Mouse (Mus musculus) cerebellum, adult (tissue): ENCODE results near the gene Mrpl45.
"Not testable (repeated sequence)": the region's sequence is repeated elsewhere in the genome, so short reads cannot be mapped to it uniquely, and the experiment has no call there.

Source experiments
- ATAC-seq: cut with Nextera tagmentation; 2 replicates; pipeline ENCODE4 v1.9.2; 2017; ENCODE audit warnings: mild to moderate bottlenecking, moderate library complexity, mixed read lengths; ENCODE audit not compliant: insufficient number of reproducible peaks, low FRiP score, low TSS enrichment

Mrpl45 gene

GRCm38 (mm10) chr11:97315504-97316503, at the start of gene Mrpl45:
Gene Mrpl45 (plus strand): TSS chr11:97315716.
- peak; percentile 94 for ATAC-seq

- not testable (repeated sequence) for ATAC-seq
Observed at GRCm38 (mm10) chr11:97266544-97266943, 49.0 kb upstream of the Mrpl45 start.

- ATAC-seq: not testable (repeated sequence)
Observed at GRCm38 (mm10) chr11:97270004-97270403, 45.5 kb upstream of the Mrpl45 start.

DNA sequence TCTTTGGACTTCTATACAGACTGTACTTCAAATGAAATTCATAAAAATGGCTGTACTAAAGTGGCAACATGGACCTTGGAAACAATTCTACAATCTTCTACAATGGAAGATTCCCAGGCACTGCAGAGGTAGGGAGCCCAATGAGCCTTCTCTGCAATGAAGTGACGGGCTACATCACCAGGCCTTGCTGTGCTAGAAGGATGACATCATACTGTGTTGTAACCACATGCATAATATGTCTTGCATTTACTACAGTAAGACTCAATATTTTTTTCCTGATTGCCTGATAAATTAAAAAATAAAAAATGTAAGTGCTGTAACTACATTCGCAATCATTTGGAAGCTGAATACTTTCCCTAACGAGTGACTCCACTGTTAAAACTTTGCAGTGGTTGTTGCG, 42.7 kb upstream of the Mrpl45 start:
- no peak for ATAC-seq

DNA sequence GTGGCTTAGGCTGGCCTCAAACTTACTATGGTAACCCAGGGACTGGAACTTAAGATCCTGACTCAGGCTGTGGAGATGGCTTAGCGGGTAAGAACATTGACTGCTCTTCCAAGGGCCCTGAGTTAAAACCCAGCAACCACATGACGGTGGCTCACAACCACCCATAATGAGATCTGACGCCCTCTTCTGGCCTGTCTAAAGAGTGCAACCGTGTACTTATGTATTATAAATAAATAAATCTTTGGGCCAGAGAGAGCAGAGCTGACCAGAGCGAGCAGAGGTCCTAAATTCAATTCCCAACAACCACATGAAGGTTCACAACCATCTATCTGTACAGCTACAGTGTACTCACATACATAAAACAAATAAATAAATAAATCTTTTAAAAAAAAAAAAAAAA, 41.9 kb upstream of the Mrpl45 start:
- ATAC-seq: no peak

- not testable (repeated sequence) for ATAC-seq
Observed at GRCm38 (mm10) chr11:97274947-97275346, 40.6 kb upstream of the Mrpl45 start.

DNA sequence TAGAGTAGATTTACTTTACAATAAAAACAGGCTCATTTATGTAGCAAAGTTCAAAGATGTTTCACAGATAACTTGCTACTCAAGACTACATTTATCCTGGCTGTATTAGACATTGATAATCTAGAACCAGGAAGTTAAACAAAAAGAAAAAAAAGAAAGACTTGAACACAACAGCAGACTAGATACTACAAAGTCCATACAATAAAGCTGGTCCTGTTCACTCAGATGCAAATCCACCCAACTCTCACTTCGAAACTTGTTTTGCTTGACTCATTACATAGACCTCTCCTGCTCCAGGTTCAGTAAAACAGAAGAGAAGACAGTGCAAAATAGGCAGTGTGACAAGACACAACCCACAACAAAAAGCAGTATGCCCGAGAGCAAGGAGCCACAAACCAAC, 40.2 kb upstream of the Mrpl45 start:
- ATAC-seq: no peak

- ATAC-seq: no peak
Observed at GRCm38 (mm10) chr11:97276019-97276418, 39.5 kb upstream of the Mrpl45 start.

- no peak for ATAC-seq
Observed at GRCm38 (mm10) chr11:97277166-97277565, 38.4 kb upstream of the Mrpl45 start.

DNA sequence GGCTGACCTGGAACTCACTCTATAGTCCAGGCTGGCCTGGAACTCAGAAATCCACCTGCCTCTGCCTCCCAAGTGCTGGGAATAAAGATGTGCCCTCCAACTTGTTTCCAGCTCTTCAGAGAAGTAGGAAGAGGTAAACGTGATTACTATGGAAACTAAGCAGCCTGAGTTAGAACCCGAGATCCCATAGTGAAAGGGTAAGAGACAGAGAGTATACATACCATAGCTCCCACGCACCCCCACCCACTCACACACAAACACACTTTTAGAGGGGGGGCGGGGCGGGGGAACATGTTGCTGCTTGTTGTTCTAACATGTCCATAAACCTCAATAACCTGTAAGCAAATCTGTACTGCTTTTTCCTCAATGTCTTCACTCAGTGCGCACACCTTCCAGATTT, 37.1 kb upstream of the Mrpl45 start:
- no peak for ATAC-seq

DNA sequence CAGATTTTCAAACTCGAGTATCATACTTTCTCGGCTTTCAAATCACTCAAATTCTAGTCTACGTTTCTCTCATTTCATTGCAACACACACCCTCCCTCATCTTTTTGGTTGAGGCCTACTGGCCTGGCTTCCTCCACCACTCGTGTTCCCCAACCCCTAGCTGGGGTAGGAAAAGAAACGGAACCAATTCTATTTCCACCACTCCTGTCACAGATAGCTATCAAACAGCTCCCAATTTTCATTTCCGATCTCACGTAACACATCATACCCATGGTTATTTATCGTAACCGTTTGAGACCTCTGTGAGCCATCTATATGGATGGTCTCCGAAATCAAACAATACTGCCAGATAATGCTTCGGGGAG, 36.5 kb upstream of the Mrpl45 start:
- ATAC-seq: no peak

DNA sequence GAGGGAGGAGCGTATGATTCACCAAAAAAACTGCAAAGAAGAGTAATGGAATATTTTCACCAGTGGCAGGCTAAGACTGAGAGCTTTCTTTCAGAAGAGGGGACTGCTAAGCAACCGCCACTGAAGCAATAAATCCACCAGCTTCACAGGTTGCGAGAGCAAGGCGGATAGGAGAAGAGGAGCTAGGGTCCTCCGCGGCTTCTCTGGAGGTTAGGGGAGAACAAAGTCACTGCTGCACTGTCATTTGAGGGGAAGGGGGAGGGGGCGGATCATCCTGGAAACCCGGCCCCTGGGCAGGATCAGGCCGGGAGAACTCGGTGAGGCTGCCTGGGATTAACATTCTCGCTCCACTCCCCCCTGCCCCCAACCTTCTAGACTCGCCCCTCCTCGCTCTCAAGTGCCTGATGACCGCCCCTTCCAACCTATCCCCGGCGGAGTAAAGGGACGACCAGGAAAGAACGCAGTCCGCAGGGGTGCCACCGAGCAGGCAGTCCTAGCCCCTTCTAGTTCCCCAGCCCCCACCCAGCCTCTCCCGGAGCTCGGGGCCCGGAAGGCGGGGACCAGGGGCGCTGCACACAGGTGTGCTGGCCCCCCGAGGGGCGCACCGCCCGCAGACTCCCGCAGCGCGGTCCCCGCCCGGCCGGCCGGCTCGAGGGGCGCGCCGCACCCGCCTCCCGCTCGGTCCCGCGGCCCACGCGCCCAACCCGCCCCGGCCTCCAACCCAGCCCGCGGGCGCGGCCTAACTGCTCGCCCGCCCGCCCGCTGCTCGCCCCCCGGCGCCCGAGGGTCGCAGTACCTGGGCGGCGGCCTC, 35.9 kb upstream of the Mrpl45 start:
- peak; percentile 56; the same call in 1 of the 2 replicates for ATAC-seq

GRCm38 (mm10) chr11:97280216-97280861, 35.2 kb upstream of the Mrpl45 start, which contains the start of gene Npepps:
Gene Npepps (minus strand): TSS chr11:97280638.
- ATAC-seq: peak; percentile 87; the same call in 1 of the 2 replicates

- no peak for ATAC-seq
Observed at GRCm38 (mm10) chr11:97282179-97282578, 33.3 kb upstream of the Mrpl45 start.

DNA sequence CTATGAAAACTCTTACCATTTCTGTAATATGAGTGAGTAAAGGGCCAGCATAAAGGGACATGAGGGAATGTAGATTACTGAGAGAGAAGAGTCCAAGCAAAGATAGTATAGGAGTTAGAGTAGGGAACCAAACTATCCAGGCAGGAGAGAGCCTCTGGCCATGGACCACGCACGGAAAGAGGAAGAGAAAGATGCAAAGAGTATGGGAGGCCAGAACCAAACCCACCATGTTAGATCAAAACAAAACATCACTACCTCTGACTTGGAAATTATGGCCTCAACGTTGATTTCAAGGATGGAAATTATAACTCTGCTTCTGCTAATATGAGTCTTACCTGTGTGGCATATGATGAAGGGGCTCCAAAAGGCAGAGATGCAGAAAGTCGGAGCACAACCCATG, 30.7 kb upstream of the Mrpl45 start:
- no peak for ATAC-seq

DNA sequence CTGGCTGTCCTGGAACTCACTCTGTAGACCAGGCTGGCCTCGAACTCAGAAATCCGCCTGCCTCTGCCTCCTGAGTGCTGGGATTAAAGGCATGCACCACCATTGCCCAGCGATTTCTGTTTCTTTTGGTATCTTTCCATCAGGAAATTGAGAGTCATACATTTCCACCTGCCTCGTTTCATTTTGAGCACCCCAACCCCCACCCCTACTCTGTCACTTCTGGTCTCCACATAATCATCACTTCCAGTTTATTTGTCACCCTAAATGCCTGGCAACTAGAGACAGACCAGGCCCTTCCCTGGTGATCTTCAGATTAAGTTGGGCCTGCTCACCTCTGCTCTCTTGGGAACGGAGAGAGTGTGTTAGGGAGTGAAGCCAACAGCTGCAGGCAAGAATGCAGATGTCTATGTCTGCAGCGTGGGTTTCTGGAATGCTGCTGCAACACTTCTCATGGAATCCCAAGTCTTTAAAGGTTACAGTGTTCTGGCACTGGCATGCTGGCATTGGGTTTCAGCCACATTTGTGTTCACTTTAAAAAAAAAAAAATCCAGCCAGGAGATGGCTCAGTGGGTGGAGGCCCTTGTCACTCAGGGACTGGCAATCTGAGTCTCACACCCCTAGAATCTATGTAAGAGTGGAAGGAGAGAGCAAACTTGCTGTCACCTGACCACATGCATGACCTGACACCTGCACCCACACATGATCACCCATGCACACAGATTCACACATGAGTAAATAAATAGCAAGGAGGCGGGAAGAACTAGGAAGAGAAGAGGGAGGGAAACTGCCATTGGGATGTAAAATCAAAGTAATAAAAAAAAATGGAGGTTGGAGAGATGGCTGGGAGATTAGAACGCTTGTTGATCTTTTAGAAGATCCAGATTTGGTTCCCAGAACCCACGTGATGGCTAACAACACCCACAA, 29.4 kb upstream of the Mrpl45 start:
- no peak for ATAC-seq

DNA sequence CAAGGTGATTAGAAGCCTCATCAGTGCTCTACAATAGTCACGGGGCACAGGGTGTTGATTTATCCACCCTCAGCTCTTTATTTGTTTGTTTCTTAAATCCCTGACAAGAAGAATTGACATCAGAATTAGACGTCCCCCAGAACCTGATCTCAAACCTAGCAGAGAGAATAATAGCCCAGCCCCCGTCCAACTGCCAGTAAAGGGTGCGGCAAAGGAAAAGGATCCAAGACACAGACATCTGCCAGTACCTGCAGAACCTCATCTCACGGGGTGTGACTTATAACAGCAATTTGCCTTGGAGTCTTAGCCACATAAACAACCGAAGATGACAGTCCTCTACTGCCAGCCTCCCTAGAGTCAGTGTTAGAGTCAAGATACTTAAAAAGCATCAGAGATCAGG, 28.5 kb upstream of the Mrpl45 start:
- no peak for ATAC-seq

GRCm38 (mm10) chr11:97287643-97288042, 27.9 kb upstream of the Mrpl45 start:
- ATAC-seq: no peak
